Mouse (Mus musculus) CH12.LX (cell line): ENCODE measurements around the gene Tmem231.

Experiments used
- CHD1 ChIP-seq: IDR thresholded peaks from 2 replicates; pipeline ENCODE4 v1.6.1; 2012; ENCODE audit warnings: low read depth, low read length, improper control_type of control experiment, inconsistent platforms
- CTCF ChIP-seq, 2 experiments: IDR thresholded peaks in 1 of 2; conservative IDR thresholded peaks in 1 of 2; 2 replicates each; pipeline ENCODE4 v1.5.1; 2011 to 2012; ENCODE audit warnings: low read depth in 2 of 2, low read length in 2 of 2, improper control_type of control experiment in 1 of 2, inconsistent platforms in 1 of 2, mild to moderate bottlenecking in 1 of 2, moderate library complexity in 1 of 2
- TBP ChIP-seq: conservative IDR thresholded peaks from 2 replicates; pipeline ENCODE4 v1.6.1; 2011; ENCODE audit warnings: low read depth, low read length, improper control_type of control experiment
- USF2 ChIP-seq: conservative IDR thresholded peaks from 2 replicates; pipeline ENCODE4 v1.6.1; 2011; ENCODE audit warnings: low read depth, low read length, improper control_type of control experiment

DNA sequence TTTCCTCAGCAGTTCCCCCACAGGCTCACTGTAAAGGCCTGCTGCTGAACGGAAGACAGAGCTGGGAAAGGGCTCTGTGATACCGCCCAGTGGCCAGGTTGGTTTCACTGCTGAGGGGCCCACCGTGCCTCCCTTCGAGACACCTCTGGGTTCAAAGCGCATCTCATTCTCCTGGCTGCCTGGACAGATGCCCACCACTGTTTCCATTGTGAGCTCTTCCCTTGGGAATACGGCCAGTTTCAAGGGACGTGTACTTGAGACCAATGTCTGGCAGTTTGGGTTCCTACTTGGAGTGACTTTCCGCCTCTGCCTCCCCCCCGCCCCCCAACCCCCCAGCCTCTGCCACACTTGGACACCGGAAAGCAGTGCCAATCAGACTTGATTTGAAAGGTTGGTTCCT is 29.4 kb upstream of the Tmem231 start:
- no peak for TF ChIP-seq TBP
- no peak for TF ChIP-seq CHD1
- no peak for TF ChIP-seq CTCF (conservative IDR thresholded peaks at IDR 0.05 in 1 of 2, IDR thresholded peaks at IDR 0.05 in 1 of 2; ENCODE audit: low read depth in 2 of 2, low read length in 2 of 2)
- no peak for TF ChIP-seq USF2
